Mouse (Mus musculus): ENCODE data around the gene Lime1.

GRCm38 (mm10) chr2:181394086-181394485 is 14.2 kb downstream of the Lime1 start:
- no peak for TF ChIP-seq CTCF (IDR thresholded peaks at IDR 0.05; ENCODE audit: low read depth)
- TF ChIP-seq EP300 (IDR thresholded peaks at IDR 0.05; ENCODE audit: low read depth) = no peak

All from heart, postnatal 0 days (tissue).